Mouse (Mus musculus) c-Kit-positive CD71-negative TER-119-negative erythroid progenitor cells, embryonic 14.5 days (primary cell): ENCODE measurements around the gene Gpr183.

ENCODE experiments used
- DNase-seq: peaks from one replicate; pipeline ENCODE4 v3.0.0-alpha.2; 2013; ENCODE audit warnings: low read depth

Gpr183 gene

DNA sequence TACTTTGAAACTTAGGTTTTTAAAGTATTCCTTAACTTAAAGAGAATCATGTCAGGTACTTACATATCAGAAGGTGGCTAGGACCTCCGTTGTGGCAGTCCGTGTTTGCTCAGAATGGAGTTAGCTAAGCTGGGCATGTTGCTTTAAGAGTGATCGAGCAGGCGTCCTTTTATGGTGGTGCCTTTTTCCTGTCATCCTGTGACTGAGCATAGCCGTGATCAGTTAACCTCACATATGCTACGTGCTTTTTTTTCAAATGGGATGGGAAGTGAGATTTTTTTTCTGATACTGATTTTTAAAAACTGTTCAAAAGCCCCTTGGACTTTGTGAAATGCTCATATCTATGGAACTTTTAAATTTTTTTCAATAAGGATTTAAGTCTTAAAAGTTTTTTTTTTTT is at the start of gene Gpr183:
Gpr183 (minus strand) TSS at position 206 of the 400 bp plus-strand sequence.
- DNase-seq, result no peak

DNA sequence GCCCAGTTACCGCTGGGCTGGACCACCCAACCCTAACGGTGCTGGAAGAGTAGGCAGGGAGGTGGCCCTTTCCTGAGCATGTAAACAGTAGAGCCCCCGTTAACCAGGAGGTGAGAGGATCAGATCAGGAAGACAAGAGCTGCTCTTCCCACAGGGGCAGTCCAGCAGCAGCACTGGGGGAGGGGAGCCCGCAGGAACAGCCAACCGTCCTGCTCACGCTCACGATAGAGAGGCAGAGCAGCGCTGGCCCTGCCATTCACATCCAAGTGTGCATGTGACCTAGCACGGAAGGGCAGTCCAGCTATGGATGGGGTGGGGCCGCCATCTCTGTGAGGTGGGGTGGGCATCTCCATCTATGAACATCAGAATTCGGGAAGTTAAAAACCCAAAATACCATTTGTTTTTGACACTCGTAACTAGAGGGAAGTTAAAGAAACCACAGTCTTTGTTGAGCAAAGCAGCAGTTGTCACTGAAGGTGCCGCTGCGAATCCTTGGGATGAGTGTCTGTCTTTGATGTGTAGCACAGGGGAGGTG is 48.5 kb upstream of the Gpr183 start:
- DNase-seq, result peak; percentile 50

DNA sequence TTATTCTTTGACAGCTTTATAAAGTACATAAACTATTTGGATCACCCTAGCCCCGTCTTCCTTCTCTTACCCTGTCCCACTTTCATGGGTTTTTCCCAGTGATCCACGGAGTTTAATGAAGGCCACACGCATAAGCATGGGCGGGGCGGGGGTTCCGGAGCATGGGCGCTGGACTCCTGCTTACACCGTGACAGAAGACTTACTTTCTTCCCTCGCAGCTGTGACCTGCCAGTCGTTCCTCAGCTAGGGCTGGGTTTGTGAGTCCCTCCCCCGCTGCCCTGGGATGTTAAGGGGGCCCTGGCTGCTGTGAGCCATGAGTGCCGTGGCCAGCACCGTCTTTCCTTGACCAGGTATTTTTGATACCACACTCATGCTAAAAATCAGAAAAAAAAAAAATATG is 47.8 kb upstream of the Gpr183 start:
- no peak for DNase-seq

GRCm38 (mm10) chr14:122012193-122012592 is 47.2 kb upstream of the Gpr183 start:
- no peak for DNase-seq

DNA sequence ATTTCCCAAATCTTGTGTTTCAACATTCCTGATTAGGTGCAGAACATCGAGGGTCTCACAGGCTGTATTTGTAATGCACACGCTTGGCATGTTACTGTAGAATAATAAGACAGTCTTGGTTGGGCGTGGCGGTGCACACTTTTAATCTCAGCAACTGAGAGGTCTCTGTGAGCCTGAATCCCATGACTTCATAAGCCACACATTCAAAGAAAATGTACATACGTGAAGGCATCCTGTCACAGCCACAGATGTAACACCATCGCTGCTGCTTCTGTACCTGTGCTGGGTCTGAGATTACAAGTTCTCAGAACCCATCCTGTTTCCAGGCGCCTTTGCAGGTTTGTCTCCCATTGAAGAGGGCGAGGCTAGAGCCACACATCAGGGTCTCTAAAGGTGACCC is 46.8 kb upstream of the Gpr183 start:
- DNase-seq, result no peak

DNA sequence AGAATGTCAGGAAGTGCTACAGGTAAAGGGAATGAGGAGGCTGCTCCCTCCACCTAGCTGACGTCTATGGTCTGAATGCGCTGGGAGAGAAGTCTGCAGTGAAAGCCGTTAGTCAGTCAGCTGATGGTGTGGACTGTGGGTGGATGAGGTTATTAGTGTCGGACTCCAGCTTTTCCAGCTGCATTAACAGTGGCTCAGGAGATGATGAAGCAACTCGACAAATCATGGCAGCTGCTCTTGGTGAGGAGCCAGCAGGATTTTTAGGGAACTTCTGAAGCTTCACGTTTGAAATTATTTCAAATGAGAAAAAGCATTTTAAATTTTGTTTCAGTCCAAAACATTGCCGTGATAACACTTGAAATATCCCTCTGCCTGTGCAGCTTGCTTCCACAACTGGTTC is 45.3 kb upstream of the Gpr183 start:
- no peak for DNase-seq

GRCm38 (mm10) chr14:122009502-122009901 is 44.5 kb upstream of the Gpr183 start:
- no peak for DNase-seq

DNA sequence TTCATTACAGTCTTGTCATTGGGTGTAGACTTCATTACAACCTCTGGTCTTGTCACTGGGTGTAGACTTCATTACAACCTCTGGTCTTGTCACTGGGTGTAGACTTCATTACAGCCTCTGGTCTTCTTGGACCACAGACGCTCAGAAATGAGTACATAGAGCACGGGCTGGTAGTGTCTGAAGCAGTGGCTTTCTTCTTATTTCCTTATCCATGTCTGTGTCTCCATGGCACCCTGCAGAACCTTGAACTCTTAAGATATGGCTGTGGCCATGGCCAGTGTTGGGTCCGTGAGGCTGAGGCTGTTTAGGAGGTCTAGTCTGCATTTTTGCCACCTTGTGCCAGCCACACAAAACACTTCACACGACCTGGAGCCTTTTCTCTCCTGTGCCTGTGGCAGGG is 43.3 kb upstream of the Gpr183 start:
- no peak for DNase-seq

- DNase-seq, result no peak
These were observed 38.8 kb upstream of the Gpr183 start for GRCm38 (mm10) chr14:122003812-122004211.

GRCm38 (mm10) chr14:122002224-122002623 is 37.2 kb upstream of the Gpr183 start:
- DNase-seq, result no peak

DNA sequence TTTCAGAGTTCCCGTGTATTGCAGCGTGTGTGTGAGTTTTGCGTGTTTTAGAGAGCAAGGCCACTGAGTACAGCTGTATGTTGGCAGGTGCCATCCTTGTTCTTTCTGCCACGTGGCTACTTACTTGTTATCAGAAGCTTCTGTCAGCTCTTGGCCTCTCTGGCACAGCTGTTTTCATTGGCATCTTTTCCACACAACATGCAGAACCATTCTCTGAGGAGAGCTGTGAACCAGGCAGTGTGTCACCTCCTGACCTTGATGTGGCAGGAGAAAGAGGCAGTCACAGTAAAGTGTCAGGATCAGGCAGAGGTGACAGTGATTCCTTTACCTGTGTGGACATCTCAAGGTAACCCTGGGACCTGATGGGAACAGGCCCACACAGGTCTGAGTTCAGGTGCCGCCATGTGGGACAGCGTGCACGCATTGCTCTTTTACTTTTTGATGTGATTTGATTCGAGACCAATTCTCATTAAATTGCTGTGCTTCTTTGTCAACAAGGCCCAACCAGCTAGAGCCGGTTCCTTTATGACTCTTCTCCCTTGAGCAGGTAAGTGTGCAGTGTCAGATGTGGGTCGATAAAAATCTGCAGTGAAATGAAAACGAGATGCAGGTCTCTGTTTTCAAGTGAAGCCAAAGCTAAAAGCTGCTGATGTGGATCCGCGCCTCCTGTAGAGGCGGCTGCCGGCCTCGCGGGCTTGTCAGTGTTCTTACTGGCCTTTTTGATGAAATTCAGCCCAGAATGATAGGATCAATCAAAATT is 35.5 kb upstream of the Gpr183 start:
- no peak for DNase-seq

GRCm38 (mm10) chr14:121999455-121999854 is 34.5 kb upstream of the Gpr183 start:
- DNase-seq, result no peak

GRCm38 (mm10) chr14:121996786-121997185 is 31.8 kb upstream of the Gpr183 start:
- no peak for DNase-seq

DNA sequence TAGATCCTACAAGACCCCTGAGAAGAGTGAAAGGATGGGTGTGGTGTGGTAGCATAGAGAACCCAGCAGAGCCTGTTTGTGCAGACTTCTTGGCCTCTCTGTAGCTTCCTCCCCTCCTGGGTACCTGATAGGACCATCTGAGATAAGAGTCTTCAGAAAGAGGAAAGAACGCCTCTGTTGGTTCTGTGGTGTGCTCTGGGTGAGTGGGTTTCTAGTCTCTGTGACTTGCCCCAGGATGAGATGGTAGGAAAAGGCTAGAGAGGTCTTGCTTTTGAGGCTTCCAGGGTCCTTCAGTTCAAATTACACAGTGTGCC is 30.5 kb upstream of the Gpr183 start:
- no peak for DNase-seq

GRCm38 (mm10) chr14:121994846-121995556 is 30.0 kb upstream of the Gpr183 start:
- DNase-seq, result no peak

DNA sequence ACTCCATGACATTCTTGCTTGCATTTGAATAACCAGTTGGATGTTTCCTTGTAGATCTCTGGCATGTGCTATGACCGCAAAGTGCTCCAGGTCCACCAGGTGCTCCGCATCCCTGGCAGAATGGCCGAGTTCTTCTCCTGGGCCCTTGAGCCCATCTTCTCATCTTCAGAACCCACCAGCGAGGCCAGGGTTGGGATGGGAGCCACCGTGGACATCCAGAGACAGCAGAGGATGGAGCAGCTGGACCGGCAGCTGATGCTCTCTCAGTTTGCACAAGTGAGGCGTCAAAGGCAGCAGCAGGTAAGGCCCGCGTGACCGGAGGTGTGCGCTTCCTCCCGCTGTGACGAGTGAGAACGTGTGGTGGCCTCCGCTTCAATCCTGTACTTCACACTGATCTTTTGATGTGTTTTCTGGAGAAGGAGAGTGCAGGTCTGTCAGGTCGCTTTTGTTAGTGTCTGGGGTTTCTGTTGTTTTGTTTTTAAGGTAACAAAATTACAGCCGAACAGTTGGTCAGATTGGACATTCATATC is 29.2 kb upstream of the Gpr183 start:
- DNase-seq, result no peak

- DNase-seq, result no peak
These were observed 28.6 kb upstream of the Gpr183 start for GRCm38 (mm10) chr14:121993616-121994015.

GRCm38 (mm10) chr14:121992395-121993280 is 27.6 kb upstream of the Gpr183 start:
- no peak for DNase-seq

GRCm38 (mm10) chr14:121991921-121992320 is 26.9 kb upstream of the Gpr183 start:
- no peak for DNase-seq

- no peak for DNase-seq
These were observed 25.9 kb upstream of the Gpr183 start for GRCm38 (mm10) chr14:121990897-121991296.

GRCm38 (mm10) chr14:121989869-121990268 is 24.9 kb upstream of the Gpr183 start:
- DNase-seq, result no peak

DNA sequence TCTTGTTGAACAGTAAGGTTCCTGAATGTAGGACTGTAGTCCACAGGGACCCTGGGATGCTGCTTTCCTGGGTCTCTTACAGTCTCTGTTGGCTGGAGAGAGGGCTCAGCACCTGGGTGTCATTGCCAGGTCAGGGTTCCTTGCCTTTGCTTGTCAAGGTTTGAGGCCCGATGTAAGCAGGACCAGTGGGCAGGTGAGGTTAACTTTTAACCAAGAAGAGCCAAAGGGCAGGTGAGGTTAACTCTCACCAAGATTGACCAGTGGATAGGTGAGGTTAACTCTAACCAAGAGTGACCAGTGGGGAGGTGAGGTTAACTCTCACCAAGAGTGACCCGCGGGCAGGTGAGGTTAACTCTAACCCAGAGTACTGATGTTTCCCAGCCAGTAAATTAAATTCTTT is 24.3 kb upstream of the Gpr183 start:
- DNase-seq, result no peak
